Mouse (Mus musculus) c-Kit-positive CD71-positive TER-119-negative erythroid progenitor cells, embryonic 14.5 days (primary cell): ENCODE measurements around the gene Hnrnph3.
"Not testable (repeated sequence)": the region's sequence is repeated elsewhere in the genome, so short reads cannot be mapped to it uniquely, and the experiment has no call there.

Experiments
- DNase-seq: peaks from one replicate; pipeline ENCODE4 v3.0.0-alpha.2; 2013; ENCODE audit warnings: low read depth

Gene Hnrnph3

DNA sequence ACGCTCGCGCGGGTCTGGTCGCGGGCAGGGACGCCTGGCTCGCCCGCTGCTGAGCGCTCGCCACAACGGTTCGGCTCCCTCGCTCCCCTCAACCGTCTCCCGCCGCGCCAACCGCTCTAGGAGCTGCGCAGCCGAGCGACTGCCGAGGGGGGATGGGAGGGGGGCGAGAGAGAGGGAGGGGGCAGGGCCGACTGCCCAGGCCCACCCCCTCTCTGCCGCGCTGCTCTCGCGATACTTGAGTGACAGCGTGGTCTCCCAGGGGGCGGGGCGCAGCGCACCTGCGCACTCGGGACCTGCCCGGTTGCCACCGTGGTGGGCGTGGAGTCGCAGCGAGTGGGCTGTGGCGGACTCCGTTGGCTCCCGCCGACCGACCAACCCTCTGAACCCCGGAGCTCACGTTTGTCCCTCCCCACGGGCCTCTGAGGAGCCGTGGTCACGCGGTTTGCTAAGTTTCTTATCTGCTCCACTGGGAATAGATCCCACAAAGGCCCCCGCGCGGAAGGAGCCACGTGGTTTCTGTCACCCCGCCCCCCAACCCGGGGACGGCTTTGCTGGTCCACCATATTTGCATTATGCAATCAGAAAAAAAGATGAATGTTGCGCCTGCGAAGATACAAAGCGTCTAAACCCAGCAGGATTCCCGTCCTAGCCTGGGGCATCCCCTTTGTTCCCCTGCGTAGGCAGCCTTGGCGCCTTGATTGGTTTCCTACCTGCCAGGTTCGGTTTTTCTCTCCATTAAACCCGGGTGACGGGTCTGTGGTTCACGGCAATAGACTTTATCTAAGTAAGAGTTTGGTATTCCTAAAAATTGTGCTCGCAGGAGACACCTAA lies at the start of gene Hnrnph3, which contains the start of gene Pbld2:
Gene Hnrnph3 (minus strand): TSS at position 469 of the 831 bp plus-strand sequence.
Gene Pbld2 (plus strand): TSS at position 567 of the 831 bp plus-strand sequence.
- peak; percentile 92 for DNase-seq

DNA sequence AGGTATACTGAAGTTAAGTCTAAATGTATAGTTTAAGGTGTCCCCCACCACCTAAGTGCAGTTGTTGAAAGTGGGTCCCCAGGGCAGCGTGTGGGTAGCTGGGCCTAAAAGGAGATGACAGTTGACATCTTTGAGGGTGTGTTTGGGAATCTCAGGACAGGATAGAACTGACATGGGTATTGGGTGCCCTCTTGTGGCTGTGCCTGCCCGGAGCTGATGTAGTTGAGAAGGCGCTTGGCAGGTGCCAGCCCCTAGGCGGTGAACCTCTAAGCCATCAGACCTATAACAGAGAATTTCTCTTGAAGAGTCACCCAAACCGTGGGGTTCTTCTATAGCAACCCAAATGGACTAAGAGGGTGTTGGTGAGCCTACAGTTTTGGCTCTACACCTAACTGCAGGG lies 42.0 kb upstream of the Hnrnph3 start:
- DNase-seq = peak; percentile 40

DNA sequence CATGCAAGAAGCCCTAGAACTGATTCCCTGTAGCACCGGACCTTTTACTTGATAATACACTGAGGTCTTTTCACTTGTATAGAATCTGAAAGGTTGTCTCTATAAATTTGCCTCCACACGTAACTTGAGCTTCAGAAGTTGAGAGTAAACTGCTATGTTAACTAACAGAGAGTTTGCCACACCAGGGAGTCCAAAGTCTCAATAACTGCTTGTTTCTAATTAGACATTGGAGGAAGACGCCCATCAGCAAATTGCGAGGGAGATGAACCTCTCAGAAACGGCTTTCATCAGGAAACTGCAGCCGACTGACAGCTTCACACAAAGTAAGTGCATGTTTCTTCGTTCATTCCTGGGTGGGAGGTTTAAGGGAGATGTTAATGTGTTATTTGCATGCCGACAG lies 41.5 kb upstream of the Hnrnph3 start:
- no peak for DNase-seq

DNA sequence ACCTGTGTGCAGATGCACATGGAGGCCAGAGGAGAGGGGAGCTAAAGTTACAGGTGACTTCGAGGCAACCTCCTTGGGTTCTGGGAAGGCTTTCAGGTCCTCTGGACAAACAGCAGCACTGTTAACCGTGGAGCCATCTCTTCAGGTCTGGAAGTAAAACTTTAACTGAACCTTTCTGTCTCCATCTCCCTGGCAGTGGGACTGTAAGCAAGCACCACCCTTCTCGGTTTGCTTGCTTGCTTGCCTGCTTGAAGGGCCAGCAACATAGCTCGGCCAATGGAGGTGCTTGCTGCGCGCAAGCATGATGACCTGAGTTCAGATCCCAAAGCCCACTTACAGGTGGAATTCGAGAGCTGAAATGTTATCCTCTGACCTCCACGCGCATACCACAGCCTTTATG lies 40.5 kb upstream of the Hnrnph3 start:
- DNase-seq = no peak

DNA sequence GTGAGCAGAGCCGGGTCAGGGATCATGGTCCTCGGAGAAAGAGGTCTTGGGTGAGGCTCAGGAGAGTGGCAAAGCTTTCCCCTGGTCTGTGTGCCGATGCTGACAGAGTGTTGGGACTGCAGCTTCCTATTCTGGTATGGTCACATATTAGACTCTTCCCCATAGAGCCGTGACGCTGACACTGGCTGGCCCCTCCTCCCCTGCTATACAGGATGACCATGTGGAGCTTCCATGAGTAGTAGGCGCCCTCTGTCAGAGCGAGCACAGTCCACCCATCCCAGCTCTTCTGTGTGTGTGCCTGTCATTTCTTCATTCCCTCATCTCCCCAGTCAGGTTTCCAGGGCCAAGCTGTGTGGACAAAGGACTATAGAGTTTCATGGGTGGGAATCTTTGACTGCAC lies 39.3 kb upstream of the Hnrnph3 start:
- no peak for DNase-seq

DNA sequence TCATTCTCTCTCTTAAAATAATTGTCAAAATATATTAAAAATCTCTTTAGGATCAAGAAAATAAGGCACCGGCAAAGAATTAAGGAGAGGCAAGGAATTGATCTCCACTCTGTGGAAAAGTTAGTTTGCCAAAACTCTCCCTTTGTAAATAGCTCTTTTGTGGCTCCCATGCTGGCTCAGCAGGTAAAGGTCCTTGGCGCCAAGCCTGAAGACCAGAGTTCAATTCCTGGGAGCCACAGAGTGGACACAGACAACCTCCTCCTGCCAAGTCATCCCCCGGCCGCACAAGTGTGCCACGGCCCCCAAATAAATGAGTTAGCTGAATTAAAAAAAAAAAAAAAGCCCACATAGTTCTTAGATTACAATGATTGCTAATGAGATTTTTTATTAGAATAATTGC lies 38.7 kb upstream of the Hnrnph3 start:
- no peak for DNase-seq

DNA sequence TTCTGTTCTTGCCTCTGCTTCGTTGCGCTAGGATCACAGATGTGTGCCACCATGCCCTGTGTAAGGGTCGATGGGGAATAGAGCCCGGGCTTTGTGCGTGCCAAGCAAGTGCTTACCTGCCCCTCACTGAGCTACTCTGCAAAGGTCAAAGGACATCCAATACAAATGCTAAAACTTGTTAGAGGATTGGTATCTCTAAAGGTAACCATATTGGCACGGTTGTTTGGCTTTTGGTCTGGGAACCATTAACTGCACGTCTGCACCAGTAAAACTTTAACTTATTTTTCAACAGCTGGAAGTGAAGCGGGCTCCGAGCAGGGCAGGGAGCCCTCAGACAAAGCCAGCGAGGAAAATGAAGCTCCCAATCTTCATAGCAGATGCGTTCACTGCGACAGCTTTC lies 37.2 kb upstream of the Hnrnph3 start:
- DNase-seq = no peak

DNA sequence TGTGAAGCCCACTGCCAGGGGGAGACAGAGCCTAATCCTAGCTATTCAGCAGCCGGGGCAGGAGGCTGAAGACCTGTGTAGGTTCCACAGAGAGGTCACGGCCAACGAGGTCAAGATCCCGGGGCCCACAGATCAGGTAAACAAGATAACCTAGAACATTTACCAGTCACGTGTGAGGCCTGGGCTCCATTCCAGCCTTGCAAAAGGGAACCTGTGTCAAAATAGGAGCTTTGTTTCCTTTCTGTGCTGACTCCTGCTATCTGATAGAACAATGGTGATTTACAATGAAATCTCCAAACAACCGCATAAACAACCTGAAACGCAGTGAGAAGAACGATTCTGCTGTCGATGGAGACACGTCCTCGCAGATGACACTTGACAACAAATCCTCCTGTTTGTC lies 36.4 kb upstream of the Hnrnph3 start:
- DNase-seq = no peak

DNA sequence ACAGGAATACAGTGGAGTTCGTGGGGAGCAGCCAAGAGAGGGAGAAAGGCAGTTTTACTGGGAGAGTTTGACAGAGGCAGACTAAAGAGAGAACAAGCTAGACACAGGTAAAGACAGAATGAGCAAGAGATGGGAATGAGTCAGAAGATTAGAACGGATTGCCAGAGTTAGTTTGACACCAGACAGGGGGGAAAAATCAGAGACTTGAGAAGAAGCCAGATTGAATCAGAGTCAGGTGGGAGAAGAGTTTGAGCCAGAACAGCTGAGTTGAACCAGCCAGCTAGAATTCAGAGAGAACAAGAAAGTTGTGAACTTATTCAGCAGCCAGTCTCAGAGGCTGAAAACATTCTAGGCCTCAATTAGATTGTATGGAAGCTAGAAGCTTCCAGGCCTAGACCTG lies 35.8 kb upstream of the Hnrnph3 start, which contains the start of gene Pbld1:
Gene Pbld1 (plus strand): TSS at position 301 of the 400 bp plus-strand sequence.
- no peak for DNase-seq

DNA sequence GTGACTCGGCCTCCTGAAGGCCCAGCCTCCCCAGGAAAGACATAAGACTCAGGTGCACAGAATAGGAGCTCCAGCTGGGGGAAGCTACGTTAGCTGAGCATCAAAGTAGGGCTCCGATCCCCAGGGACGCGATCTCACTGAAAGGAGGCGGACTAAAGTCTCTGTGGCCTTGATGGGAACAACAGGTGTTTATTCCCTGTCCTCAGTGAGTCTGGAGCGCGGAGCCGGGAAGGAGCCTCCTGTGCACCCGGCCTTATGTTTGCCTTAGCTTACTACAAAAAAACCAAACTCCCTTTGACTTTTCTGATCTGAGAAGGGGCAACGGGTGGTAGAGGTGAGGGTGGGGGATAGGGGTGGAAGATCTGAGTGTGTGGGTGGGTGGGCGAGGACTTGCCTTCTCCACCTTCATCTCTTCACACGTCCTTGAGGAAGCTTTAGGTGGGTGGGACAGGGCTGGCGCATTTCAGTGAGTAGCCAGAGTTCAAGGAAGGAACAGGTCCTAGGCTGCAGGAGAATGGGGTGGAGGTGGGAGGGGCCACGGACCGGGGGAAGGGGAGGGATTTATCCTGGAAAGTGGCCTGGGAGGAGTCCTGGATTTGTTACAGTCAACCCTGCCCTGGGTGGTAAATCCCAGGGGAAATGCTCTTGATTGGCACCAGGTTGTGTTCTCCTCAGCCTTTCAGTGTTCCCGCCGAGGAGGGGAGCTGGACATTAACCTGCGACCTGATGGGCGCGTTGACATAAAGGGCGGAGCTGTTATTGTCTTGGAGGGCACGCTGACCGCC lies 33.1 kb upstream of the Hnrnph3 start:
- no peak for DNase-seq

DNA sequence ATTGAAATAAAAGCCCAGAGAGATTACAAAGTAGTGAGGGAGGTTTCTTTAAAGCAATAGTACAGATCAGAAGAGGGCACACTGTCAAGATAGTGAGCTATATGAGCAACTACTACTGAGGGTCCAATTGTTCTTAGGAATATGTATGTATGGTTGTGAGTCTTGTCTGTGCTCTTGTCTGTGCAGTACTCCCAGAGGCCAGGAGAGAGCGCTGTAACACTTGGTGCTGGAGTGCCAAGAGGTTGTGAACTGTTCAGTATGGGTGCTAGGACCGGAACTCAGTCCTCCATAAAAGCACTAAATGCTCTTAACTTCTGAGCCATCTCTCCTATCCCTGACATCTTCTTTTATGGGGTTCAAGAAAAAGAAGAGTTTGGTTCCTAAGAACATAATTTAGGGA lies 30.6 kb upstream of the Hnrnph3 start:
- peak; percentile 13 for DNase-seq

DNA sequence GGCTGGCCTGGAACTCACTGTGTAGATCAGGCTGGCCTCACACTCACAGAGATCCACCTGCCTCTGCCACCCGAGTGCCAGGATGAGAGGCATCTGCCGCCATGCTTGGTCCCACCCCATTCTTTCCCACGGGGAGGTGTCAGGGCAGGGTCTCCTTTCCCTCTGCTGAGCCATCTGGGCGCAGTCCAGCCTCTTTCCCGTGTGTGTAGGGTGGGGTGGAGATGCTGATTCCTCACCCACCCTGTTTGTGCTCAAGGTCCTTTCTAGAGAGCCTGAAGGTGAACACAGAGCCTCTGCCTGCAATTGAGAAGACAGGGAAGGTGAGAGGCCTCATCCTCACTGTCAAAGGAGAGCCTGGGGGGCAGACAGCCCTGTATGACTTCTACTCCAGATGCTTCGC lies 30.1 kb upstream of the Hnrnph3 start:
- not testable (repeated sequence) for DNase-seq

DNA sequence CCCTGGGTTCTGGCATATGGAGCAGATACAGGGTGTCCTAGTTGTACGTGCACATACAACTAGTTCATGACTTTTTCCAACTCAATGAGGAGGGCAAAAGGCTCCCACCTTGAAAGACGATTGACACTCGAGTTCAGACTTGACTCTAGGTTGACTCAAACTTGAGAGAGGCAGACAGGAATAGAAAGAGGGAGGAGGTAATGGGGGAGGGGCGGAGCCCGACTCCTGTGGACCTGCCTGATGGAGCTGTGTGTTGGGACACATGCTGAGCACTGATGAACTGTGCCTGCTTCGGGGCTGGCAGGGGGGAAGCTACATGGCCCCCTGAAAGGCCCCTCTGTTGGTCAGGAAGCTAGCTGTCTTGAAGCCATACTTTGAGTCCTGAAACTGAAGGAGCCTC lies 29.0 kb upstream of the Hnrnph3 start:
- DNase-seq = no peak

DNA sequence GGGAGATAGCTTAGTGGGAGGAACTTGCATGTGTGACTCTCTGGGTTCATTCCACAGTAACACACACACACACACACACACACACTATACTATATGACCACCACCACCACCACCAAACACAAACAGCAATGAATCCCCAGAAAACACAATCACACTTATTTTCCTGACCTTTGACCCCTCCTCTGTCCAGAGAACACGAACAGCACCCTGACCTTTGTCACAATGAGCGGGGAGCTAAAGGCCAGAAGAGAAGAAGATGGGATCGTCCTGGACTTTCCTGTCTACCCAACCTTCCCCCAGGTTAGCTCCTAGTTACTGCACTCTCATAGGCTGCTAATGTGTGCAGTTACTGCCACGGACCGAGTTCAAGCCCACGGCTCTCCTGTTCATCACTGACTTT lies 28.0 kb upstream of the Hnrnph3 start:
- no peak for DNase-seq

DNA sequence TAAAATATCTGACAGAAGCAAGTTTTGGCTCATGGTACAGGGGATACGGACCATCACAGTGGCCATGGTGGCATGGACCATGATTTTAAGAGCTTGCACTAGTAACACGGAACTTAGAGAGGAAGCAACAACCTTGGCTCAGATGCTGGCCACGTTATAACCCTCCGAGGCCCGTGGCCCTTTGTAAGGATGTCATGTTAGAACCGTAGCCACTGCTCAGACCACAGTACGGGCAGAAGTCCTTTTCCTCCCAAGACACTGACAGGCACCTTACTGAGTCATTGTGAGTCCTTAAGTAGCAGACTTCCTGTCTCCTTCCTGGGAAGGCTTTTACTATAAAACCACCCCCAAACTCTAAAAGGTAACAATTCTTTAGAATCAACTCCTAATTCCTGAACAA lies 27.2 kb upstream of the Hnrnph3 start:
- DNase-seq = no peak

DNA sequence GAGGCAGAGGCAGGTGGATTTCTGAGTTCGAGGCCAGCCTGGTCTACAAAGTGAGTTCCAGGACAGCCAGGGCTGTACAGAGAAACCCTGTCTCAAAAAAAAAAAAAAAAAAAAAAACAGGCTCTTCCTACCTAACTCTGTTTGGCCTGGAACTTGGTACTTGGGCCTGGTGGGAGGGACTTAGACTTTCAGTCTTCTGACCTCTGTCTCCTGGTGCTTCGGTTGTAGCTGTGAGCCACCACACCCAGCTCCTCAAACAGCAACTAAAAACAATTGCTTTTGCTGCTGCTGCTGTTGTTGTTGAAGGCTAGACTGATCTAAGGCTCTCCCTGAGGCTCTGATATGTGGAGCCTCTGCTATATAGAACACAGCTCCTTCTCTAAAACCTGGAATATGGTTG lies 25.1 kb upstream of the Hnrnph3 start:
- DNase-seq = no peak

DNA sequence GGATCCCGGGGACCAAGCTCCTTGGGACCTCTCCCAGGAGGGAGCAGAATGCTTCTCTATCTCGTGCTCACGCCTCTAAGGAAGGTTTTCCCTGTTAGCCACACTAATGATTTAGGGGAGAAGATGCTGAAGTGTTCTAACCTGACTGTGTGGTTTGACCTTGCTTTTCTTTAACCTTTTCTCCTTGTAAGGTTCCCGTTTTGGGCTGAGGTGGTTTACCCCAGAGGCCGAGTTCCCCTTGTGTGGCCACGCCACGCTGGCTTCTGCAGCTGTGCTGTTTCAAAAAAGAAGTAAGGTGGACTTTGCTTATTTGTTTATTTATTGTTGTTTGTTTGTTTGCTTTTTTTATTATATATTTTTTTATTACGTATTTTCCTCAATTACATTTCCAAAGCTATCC lies 23.7 kb upstream of the Hnrnph3 start:
- DNase-seq = no peak

DNA sequence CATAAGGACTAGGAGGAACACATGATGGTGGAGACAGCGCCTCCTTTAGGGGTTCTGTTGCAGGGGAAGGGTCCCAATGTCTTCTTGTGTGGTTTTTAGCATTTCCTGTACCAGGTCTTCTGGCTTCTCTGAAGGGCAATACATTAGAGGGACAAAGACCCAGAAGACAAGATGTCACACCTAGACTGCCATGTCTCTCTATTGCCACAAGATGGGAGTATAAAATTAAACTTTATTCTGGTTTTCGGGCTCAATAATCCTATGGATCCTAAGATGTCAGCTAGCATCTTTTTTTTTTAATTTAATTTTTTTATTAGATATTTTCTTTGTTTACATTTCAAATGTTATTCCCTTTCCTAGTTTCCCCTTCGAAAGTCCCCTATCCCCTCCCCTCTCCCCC lies 19.1 kb upstream of the Hnrnph3 start:
- DNase-seq = no peak

DNA sequence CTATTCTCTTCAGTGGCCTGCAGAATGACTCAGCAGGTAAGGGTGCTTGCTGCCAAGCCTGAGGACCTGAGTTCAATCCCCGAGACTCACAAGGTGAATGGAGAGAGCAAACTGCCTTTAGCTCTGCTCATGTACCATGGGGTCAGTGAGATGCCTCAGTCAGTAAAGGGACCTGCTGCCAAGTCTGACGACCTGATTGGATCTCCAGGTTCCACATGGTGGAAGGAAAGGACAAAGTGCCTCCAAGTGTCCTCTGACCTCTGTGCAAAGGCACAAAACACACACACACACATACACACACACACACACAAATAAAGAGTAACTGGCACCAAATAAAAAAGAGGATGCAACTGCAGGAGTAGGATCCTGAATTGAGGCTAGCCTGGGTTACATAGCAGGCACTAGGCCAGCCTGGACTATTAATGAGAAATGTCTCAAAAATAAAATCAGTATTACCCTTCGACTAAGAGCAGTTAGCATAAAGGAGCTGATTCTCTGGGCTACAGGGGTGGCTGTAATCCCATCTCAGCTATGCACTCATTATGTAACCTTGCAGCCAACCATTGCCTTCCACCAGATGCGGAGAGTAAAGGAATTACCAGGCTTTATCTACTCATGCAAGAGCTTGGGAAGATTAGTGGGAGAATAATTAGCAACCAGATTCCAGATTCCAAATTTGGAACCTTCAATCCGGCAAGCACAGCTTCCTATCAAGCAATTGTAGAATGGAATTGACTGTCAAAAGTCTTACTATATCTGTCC lies 16.0 kb upstream of the Hnrnph3 start:
- DNase-seq = no peak

DNA sequence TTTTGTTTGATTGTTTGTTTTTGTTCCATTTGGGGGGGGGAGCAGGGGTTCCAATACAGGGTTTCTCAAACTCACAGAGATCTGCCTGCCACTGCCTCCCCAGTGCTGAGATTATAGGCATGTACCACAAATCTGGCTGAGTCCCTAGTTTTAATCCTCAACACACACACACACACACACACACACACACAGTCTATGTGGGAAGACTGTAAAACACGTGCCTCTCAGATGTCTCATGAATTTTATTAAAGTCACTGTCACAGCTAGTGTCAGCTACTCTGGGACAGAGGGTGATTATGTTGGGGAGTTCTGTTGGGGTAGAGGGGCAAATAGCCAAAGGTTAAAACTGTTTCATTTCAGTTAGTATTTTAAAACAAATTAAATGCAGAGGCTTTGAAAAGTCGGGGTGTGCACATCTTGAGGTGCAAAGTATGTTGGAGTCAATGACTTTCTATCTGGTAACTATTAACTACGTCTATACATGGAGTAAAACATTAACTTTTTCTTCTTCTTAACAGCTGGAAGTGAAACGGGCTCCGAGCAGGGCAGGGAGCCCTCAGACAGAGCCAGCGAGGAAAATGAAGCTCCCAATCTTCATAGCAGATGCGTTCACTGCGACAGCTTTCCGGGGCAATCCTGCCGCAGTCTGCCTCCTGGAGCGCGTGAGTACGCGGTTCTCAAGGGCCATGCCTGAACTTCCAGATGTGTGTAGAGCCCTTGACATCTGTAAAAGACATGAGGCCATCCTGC lies 14.7 kb upstream of the Hnrnph3 start:
- no peak for DNase-seq

DNA sequence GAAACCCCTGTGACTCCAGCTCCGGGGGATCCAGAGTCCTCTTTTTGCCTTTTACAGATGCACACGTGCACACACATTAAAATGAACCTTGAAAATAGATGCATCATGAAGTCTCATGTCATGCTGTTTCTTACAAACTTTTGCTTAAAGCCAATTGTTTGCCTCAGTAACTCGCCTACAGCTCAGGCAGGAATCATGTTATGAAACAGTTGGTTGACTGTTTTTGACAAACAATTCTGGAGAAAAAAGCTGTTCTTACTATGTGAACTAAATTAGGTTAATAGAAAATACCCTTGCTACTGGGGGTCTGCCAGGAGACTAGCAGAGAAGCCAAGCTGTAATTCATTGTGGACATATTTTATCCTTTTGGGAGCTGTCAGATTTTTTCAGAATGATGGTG lies 8.9 kb upstream of the Hnrnph3 start:
- DNase-seq = no peak

DNA sequence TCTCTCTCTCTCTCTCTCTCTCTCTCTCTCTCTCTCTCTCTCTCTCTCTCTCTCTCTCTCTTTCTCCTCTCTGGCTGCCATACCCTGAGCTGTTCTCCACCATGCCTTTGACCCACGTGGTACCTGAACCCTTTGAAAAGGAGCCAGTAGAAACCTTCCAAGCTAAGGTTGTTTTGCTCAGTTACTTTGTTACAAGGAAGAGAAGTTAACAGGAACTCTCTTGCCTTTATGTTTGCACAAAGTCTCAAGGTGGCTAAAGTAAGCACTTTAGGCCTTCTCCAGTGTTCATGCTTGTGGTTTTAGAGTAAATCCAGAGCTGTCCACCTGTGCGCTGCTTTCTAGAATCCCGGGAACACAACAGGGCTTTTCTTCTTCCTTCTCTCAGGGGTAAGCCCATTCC lies 8.2 kb upstream of the Hnrnph3 start:
- no peak for DNase-seq
